Mouse (Mus musculus) kidney, adult 2 months (tissue): ENCODE data around the gene Ntpcr. TPM values are rescaled to one million over a fixed set of nuclear protein-coding genes. Genes with fewer than 3 reads are reported as not detected.

Source experiments
- DNase-seq: peaks from one replicate; pipeline ENCODE4 v3.0.0; 2021
- H3K27ac ChIP-seq: fragments of 200-500 bp; 2 replicates; pipeline ENCODE4 v1.5.1; 2012; ENCODE audit warnings: low read depth, low read length, control low read depth, inconsistent platforms; ENCODE audit not compliant: insufficient read depth
- H3K27me3 ChIP-seq: fragments of 200-500 bp; replicated peaks from 2 replicates; pipeline ENCODE4 v1.6.1; 2012; ENCODE audit warnings: mild to moderate bottlenecking, moderate library complexity, low read length, inconsistent platforms; ENCODE audit not compliant: control insufficient read depth, insufficient read depth
- H3K36me3 ChIP-seq: fragments of 200-500 bp; 2 replicates; pipeline ENCODE4 v1.6.1; 2012; ENCODE audit warnings: mild to moderate bottlenecking, moderate library complexity, low read length, inconsistent platforms; ENCODE audit not compliant: control insufficient read depth, insufficient read depth
- H3K4me1 ChIP-seq: fragments of 200-500 bp; 2 replicates; pipeline ENCODE4 v1.6.1; 2011; ENCODE audit warnings: low read length; ENCODE audit not compliant: control insufficient read depth, insufficient read depth
- H3K4me3 ChIP-seq: fragments of 200-500 bp; 2 replicates; pipeline ENCODE4 v1.5.1; 2011; ENCODE audit warnings: mild to moderate bottlenecking, low read depth, low read length, control low read depth; ENCODE audit not compliant: insufficient read depth
- CTCF ChIP-seq: fragments of 200-500 bp; conservative IDR thresholded peaks from 2 replicates; pipeline ENCODE4 v1.5.1; 2011; ENCODE audit warnings: low read depth, mild to moderate bottlenecking, control low read depth, low read length, moderate library complexity, mixed read lengths; ENCODE audit not compliant: insufficient read depth, insufficient read length
- POLR2A ChIP-seq: fragments of 200-500 bp; IDR thresholded peaks from one replicate; pipeline ENCODE4 v1.6.1; 2011; ENCODE audit warnings: low read depth, low read length, control low read depth
- WGBS: fragments of 180-500 bp; shearing (Covaris S2); methylation state at CpG from one replicate; pipeline ENCODE4 v1.1.7; 2018; 5-methylcytosine and 5-hydroxymethylcytosine counted together
- polyA plus RNA-seq: library from polyadenylated mRNA; depleted of rRNA; stranded (reverse); fragments of >200 nt; gene quantifications from 2 replicates; pipeline ENCODE4 v1.2.3, GENCODE M21; 2012; rRNA removed

The Ntpcr gene
- polyA plus RNA-seq, 1 experiment: 27.6 TPM

- no peak overlapping the region for H3K4me3 ChIP-seq
- no peaks in the 10 kb centered on the region for H3K4me1 ChIP-seq
- no peak overlapping the region for H3K27ac ChIP-seq
- no peaks in the 10 kb centered on the region for H3K36me3 ChIP-seq
- no peak for DNase-seq
- H3K27me3 ChIP-seq: no peaks in the 10 kb centered on the region
- no peak for TF ChIP-seq POLR2A
- 83% methylated on average over 9 of the region's 9 CpGs for WGBS
These were observed 63.2 kb downstream of the Ntpcr start for GRCm38 (mm10) chr8:125792816-125793455.

- no peaks in the 10 kb centered on the region for H3K36me3 ChIP-seq
- WGBS: 61% methylated on average over 2 of the region's 2 CpGs
- no peaks in the 10 kb centered on the region for H3K4me1 ChIP-seq
- no peak for DNase-seq
- no peak for TF ChIP-seq CTCF
- no peak for TF ChIP-seq POLR2A
- H3K27ac ChIP-seq: no peak overlapping the region
- no peak overlapping the region for H3K4me3 ChIP-seq
- no peaks in the 10 kb centered on the region for H3K27me3 ChIP-seq
These were observed 65.6 kb downstream of the Ntpcr start for GRCm38 (mm10) chr8:125795341-125795740.

GRCm38 (mm10) chr8:125796970-125797369 lies 67.2 kb downstream of the Ntpcr start:
- H3K36me3 ChIP-seq: no peaks in the 10 kb centered on the region
- no peak overlapping the region for H3K4me3 ChIP-seq
- no peak overlapping the region for H3K27ac ChIP-seq
- DNase-seq: no peak
- WGBS: 96% methylated on average over 2 of the region's 2 CpGs
- no peaks in the 10 kb centered on the region for H3K4me1 ChIP-seq
- TF ChIP-seq POLR2A: no peak
- no peaks in the 10 kb centered on the region for H3K27me3 ChIP-seq

Other genes with a start within 250 kb of the Ntpcr start
- 8.1 and 8.3 TPM in 2 replicates for gene Sipa1l2, start 160.2 kb upstream of the Ntpcr start, polyA plus RNA-seq
- gene Map10, start 60.1 kb upstream of the Ntpcr start, polyA plus RNA-seq: 1.8 and 2.7 TPM in 2 replicates
- gene Pcnx2, start 168.4 kb downstream of the Ntpcr start, polyA plus RNA-seq: 0.20 and 0.23 TPM in 2 replicates
- 4.4 and 5.0 TPM in 2 replicates for gene Map3k21, start 180.5 kb downstream of the Ntpcr start, polyA plus RNA-seq